Mouse (Mus musculus) neutrophil, adult 5-6 weeks (primary cell): Measurements from ENCODE around the gene Tmem110. TPM values are rescaled to one million over a fixed set of nuclear protein-coding genes. Genes with fewer than 3 reads are reported as not detected.

Experiments
- ATAC-seq: fragments of 151-379, 151-347 bp; 2 replicates; pipeline ENCODE4 v1.8.0; 2017; ENCODE audit warnings: mild to moderate bottlenecking, moderate TSS enrichment; ENCODE audit not compliant: insufficient number of reproducible peaks, poor library complexity, low FRiP score, severe bottlenecking; ENCODE audit errors: extremely low read depth
- total RNA-seq: library from RNA; stranded (forward); fragments of 200-1000 nt; gene quantifications from 2 replicates; pipeline ENCODE4 v1.2.3, GENCODE M21; 2017

Tmem110 gene
- total RNA-seq = 10.2 and 14.2 TPM in 2 replicates

DNA sequence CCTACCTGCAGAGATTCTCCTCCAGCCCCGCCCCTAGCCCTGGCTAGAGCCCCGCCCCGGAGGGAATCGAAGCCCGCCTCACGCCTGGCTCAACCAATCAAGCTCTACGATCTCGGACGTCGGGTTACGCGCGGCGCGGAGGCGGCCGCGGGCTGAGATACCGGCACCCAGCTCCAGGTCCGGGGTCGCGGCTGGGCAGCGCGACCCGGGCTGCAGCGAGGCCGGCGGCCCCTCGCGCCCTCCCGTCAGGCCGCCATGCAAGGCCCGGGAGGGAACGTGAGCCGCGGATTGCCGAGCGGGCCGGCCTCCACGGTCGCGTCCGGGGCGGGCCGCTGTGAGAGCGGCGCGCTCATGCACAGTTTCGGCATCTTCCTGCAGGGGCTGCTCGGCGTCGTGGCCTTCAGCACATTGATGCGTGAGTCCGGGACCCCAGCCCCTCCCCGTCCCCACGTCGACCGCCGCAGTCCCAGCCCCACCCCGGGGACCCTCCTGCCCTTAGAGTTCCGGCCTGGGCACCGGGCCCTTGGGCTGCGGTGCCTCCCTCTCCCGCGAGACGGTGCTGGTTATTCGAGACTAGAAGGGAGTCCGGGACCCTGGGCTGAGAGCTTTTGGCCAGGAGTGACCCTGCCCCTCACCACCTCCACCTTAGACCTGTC, at the start of gene Tmem110:
TSS of gene Tmem110 (plus strand) at position 115 of the 656 bp plus-strand sequence.
- ATAC-seq = peak; percentile 80

GRCm38 (mm10) chr14:30784614-30785013, 40.8 kb upstream of the Tmem110 start:
- no peak for ATAC-seq

DNA sequence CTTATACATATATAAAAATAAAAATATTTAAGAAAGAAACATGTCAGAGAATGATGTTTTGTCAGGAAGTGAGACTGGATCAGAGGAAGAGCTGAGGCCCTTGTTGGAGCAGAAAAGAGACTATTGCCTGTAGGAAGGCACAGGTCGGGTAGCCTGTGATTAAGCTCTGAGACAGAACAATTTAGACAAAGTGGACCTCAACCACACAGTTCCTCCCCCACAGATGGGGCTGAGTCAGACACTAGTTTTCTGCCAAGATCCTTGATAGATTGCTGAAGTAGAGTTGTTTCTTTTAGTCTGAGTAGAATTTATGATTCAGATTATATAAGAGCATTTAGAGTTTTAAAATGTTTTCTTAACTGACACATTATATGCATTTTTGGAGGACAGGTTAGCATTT, 35.9 kb upstream of the Tmem110 start:
- no peak for ATAC-seq

DNA sequence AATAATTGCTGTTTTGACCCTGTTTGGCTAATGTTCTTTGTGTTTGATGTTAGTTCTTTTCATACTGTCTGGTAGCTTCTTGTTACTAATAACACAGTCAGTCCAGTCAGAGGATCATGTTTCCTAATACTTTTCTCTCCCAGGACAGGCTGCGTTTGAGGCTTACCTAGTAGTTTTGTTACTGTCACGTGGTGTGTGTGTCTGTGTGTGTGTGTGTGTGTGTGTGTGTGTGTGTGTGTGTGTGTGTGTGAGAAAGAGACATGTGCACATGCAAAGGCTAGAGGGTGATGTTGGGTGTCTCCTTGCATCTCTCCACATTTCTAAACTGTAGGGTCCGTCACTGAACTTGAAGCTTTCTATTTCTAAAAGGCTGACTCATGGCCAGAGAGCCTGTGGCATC, 32.5 kb upstream of the Tmem110 start:
- ATAC-seq = no peak

- ATAC-seq = no peak
These were observed 23.6 kb upstream of the Tmem110 start for GRCm38 (mm10) chr14:30801756-30802155.

DNA sequence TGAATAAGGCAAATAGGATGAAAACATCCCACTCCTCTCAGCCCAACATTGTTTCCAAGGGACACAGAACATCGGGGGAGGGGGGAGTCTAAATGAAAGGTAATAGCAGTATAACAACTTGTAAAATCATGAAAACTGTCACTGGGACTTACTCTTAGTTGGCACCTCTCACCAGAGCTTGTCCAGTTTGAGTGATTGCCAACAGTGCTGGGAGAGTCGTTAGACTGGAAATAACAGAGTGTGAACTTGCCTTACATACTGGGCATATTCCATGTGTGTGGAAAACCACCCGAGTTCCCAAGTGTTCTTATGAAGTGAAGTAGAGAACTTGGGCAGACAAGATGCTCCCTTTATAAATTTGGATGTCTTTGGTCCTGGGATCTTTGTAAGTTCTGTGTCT, 4.3 kb upstream of the Tmem110 start:
- ATAC-seq = no peak

DNA sequence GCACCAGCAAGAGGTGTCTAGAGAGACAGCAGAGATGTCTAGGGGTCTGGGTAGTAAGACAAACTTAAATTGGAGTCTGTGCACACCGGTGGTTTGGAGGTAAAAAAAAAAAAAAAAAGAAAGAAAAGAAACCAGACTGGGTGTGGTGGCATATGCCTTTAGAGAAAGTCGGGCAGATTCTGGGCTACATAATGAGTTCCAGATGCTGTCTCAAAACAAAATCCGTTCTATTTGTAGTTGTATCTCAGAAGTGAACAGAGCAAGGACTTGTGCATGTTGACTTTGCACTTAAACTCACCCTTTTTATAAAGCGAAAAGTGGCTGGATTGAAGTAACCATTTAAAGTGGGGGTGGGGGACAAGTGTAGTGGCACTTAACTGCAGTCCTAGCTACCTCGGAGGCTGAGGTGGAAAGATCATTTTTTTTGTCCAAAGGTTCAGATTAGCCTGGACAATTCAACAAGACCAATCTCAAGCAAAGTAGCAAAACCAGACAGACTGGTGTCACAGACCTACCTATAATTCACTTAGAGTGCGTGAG, 864 bp upstream of the Tmem110 start:
- ATAC-seq = no peak

DNA sequence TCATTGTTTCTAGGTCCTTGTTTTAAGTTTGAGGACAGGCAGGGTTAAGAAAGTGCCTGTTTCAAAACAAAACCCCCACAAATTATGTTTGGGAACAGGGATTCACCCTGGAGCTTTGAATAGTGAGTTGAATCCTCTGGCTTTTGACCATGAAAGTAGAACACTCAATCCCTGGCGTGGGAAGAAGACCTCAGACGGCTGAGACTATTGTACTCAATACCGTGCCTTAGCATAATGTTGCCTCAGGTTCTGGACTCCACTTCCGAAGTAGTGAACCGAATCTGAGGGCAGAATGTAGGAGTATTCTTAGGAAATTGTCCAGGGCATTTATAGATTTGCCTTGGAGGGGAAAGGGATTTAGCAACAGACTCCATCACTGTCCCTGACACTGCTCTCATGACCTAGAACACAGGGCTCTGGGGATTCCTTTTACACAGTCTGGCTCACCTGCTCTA, 342 bp upstream of the Tmem110 start:
- ATAC-seq = no peak

GRCm38 (mm10) chr14:30826174-30827140, 1.1 kb downstream of the Tmem110 start:
- no peak for ATAC-seq

DNA sequence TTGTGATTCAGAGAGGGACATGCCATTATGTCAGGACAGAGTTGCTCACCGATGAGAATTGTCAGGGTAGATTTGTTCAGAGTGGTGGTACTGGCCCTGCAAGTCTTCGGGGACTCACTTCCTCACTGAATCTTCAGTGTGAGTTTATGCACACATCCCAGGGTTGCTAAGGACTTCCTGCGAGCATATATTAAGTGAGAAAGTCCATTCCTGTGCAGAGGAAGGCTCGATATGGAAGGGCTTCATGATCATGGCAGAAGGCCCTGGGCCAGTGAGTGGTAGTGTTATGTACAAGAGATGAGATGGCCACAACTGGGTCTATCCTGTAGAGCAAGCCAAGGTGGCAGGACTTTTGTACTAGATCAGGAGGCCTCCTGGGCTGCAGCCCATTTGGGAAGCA, 2.1 kb downstream of the Tmem110 start:
- no peak for ATAC-seq

DNA sequence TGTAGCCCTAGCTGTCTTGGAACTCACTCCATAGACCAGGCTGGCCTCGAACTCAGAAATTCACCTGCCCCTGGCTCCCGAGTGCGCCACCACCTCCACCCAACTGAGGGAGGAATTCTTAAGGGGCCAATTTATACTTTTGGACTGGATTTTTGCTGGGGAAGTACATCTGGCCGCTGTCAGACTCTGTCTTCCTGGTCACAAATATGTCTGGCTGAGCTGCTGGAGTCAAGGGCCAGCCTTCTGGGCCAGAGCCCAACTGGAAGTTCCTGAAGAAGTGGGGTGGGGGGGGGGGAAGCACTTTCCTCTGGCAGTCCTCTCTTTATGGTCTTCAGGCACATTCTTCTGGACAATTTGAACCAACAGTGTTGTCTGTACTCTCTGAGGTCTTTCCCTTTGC, 2.7 kb downstream of the Tmem110 start:
- no peak for ATAC-seq

DNA sequence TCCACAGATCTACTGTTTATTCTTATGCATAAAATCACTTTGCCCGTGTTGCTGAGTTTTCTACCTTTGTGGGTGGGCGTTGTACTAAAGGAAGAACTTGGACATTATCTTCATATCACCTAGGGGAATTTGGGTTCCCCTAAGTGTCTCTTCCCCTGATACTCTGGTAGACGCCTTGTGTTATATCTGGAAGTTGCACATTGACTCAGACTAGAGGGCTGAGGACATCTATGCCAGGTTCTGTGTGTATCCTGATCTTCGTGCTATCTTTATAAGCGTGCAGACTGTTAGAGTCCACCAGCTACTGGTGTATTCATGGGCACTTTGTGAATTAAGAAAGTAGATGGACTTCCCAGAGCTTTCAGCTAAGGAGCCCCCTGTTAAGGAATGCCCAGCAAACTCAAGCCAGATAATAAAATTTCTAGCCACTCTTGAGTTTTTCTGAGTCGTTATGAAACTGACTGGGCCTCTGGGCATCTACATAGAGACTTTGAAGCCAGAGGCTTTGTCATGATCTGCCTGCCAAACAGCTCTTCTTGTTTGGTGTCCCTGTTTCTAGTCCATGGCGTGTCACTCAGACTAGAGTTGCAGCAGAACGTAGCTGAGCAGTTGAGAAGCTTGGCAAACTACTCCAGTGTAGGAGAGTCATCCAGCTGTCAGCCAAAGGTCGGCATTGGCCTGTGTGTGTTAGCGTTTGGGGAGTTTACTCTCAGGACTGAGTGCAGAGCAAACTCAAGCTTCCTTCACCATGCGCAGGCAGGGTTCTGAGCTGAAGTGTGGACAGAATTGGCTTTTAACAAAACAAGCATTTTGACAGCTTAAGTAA, 3.5 kb downstream of the Tmem110 start:
- ATAC-seq = no peak

DNA sequence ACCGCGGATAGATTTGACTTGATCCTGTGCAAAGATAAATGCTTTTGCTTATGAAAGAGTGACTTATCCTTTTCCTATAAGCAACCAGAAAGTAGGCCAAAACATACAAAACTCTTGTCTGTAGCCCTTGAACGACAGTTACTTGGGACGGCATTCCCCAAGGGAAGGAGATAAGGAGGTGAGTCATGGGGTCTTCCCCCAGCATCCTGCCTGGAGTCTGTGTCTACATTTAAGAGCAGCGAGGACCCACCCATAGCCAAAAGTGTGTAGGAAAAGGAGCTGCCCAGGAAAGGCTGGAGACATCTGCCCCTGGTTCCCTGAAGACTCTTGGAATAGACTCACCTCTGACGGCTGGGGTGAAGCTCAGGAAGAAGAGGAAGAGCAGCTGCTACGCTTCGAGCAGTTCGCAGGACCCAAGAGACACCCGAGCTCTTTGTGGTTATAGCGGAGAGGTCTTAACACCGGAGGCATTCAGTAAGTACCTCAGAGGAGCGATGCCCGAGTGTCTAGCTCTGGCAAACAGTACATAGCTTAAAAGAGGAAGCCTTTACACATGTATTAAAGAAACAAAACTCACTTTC, 12.1 kb downstream of the Tmem110 start:
- ATAC-seq = no peak

DNA sequence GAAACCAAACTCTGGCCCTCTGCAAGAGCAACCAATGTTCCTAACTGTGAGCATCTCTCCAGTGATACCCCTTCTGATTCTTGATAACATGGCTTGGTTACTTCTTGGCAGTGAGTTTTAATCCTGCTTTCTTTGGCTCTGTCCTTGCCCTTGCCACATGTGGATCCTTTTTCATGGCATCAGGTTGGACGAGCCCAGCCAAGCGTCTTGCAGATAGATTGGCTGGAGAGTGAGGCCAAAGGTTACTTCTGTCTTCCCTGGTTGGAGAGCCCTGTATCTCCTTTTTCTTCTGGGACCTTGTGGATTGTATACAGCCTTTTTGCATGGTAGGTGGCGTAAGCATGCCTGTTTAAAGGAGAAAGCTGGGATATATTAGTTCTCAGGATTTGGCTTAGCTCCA, 18.3 kb downstream of the Tmem110 start:
- no peak for ATAC-seq

GRCm38 (mm10) chr14:30850504-30850903, 25.1 kb downstream of the Tmem110 start:
- no peak for ATAC-seq

DNA sequence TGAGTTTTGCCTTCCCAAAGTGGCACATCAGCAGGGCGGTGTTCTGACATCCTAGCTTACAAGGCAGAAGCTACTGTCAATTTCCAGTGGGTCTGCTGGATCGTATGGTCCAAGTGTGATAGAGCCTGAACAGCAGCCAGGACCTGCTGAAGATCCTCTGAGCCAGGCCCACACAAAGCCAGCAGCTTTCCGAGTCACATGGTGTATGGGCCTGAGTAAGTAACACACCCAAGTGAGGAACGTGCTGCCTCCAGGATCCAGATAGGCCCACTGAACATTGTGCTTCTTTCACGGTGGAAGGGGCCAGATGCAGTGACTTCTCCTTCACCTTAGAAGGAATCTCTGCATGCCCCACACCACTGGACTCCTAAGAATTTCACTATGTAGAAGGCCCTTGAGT, 26.9 kb downstream of the Tmem110 start:
- no peak for ATAC-seq

DNA sequence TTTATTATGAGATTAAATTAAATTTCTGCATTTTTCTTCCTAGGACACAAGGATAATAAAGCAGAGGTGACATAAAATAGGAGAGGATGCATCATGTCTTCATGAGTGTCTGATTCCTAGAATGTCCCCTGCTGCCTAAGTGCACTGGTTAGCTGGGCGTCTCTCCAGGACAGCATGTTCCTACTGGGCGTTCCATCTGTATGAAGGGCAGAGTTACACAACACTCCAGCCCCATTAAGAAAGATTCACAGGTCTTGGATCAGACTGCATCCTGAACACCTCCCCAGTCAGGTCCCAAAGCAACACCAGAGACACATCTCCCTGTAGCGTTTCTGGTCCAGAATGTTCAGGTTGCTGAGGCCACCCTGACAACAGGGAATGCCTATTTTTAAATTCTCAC, 29.9 kb downstream of the Tmem110 start:
- ATAC-seq = no peak

GRCm38 (mm10) chr14:30856885-30857507, 31.6 kb downstream of the Tmem110 start:
- no peak for ATAC-seq
